In the genomic region with DNA sequence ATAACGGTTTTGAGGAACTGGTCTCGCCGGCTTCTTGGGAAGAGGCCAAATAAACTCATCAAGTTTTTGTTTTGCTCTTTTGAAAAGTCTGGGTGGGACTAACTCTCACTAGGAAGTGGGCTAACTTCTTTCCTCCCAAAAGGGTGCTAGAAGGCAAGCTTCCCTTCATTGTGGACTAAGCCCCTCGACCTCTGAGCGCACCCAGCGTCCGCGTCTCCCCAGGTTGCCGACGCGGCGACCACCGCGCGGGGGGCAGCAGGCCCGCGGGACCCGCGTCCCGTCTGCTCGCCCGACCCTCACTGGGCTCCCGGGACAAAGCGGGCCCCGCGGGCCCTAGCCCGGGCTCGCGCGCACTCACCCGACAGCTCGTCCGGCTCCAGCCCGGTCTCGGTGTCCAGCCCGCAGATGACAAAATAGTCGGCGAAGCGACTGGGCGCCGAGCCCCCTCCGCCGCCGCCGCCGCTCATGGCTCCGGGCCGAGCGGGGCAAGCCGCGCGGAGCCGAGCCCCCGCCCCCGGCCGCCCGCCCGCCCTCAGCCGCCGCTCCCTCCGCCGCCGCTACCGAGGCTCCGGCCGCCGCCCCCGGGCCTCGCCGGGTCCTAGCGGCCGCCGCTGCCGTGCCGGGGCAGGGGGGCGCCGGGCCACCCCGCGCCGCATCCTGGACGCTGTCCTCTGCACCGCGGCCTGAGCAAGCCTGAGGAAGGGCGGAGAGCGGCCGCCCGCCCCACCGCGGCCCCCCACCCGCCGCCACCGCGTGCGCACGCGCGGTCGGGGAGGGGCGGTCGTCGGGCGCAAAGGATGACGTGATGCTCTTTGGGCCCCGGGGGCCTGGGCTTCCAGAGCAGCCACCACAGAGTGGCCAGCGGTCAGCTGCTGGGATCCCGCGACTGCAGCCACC, we compare ENCODE assay signal across 8 mouse cellular contexts. TPM values are rescaled to one million over a fixed set of nuclear protein-coding genes. Genes with fewer than 3 reads are reported as not detected.
DNase-seq lines count a peak whose midpoint lies in the region; ATAC-seq and TF ChIP-seq lines count a peak whose summit lies in the region.

A gene (minus strand): TSS at position 755 of the 897 bp plus-strand sequence.

- no peaks in the 10 kb centered on the region for H3K9me3 ChIP-seq in ES-E14 (ENCODE audit: control insufficient read depth, insufficient read depth, low read depth, low read length)
- no peaks in the 10 kb centered on the region; the same call in 1 of the 2 replicates for H3K9me3 ChIP-seq in forebrain, embryonic 16.5 days (ENCODE audit: control insufficient read depth, low read length)
- no peaks in the 10 kb centered on the region for H3K9me3 ChIP-seq in lung, embryonic 15.5 days

- no peak within 1 kb of the TSS for H3K27ac ChIP-seq in ES-E14 (ENCODE audit: insufficient read depth, low read depth, low read length, poor library complexity, severe bottlenecking)
- peak within 1 kb of the TSS; percentile 90 for H3K27ac ChIP-seq in forebrain, embryonic 16.5 days (ENCODE audit: low read length)
- H3K27ac ChIP-seq in layer of hippocampus, adult 2 months = peak within 1 kb of the TSS; percentile 100
- peak within 1 kb of the TSS; percentile 95 for H3K27ac ChIP-seq in lung, embryonic 15.5 days

- H3K27me3 ChIP-seq in forebrain, embryonic 16.5 days (replicated peaks; ENCODE audit: control insufficient read depth, insufficient read depth, low read length) = no peaks in the 10 kb centered on the region
- no peaks in the 10 kb centered on the region for H3K27me3 ChIP-seq in lung, embryonic 15.5 days

- no peaks in the 10 kb centered on the region for H3K36me3 ChIP-seq in ES-E14 (ENCODE audit: control insufficient read depth, insufficient read depth, low read length, poor library complexity, severe bottlenecking)
- H3K36me3 ChIP-seq in forebrain, embryonic 16.5 days (ENCODE audit: control insufficient read depth, insufficient read depth) = no peaks in the 10 kb centered on the region
- H3K36me3 ChIP-seq in lung, embryonic 15.5 days = no peaks in the 10 kb centered on the region

- intact Hi-C loops in heart, postnatal 36 days (cut with DNase I) = loop anchor here (2.0 to 10.0 kb wide), 2 partner anchors 25 to 435 kb away; no protein-coding TSS in a partner anchor

- peak; percentile 93 for ATAC-seq in forebrain, embryonic 16.5 days
- peak; percentile 92 for ATAC-seq in lung, embryonic 15.5 days (ENCODE audit: borderline replicate concordance, extremely low read depth, low FRiP score, low TSS enrichment)

- H3K4me1 ChIP-seq in ES-E14 (ENCODE audit: control insufficient read depth in 2 of 2, insufficient read depth in 2 of 2, low read length in 2 of 2, poor library complexity in 1 of 2) = 0 out of 4 replicates have a peak, but pooled peaks cover 0 to 1% of the 10 kb centered on the region in 2 experiments
- peaks cover 29% of the 10 kb centered on the region for H3K4me1 ChIP-seq in forebrain, embryonic 16.5 days (replicated peaks; ENCODE audit: control insufficient read depth, insufficient read depth, low read length)
- H3K4me1 ChIP-seq in lung, embryonic 15.5 days = peaks cover 38% of the 10 kb centered on the region

- peak within 1 kb of the TSS; percentile 86 for H3K9ac ChIP-seq in ES-E14 (ENCODE audit: insufficient read depth, low read depth, low read length, poor library complexity, severe bottlenecking)
- H3K9ac ChIP-seq in forebrain, embryonic 16.5 days (replicated peaks; ENCODE audit: low read depth, low read length) = peak within 1 kb of the TSS; percentile 97
- peak within 1 kb of the TSS; percentile 86 for H3K9ac ChIP-seq in lung, embryonic 15.5 days

- peak within 1 kb of the TSS; percentile 94 for H3K4me2 ChIP-seq in forebrain, embryonic 16.5 days (ENCODE audit: low read length)
- peak within 1 kb of the TSS; percentile 80 for H3K4me2 ChIP-seq in lung, embryonic 15.5 days

- H3K4me3 ChIP-seq in ES-E14 (ENCODE audit: insufficient read depth in 1 of 2, low read depth in 1 of 2, low read length in 2 of 2, poor library complexity in 1 of 2, severe bottlenecking in 1 of 2) = peak within 1 kb of the TSS; percentile 81 to 86
- H3K4me3 ChIP-seq in forebrain, embryonic 16.5 days (replicated peaks; ENCODE audit: low read length) = peak within 1 kb of the TSS; percentile 83
- peak within 1 kb of the TSS; percentile 87 for H3K4me3 ChIP-seq in layer of hippocampus, adult 2 months
- peak within 1 kb of the TSS; percentile 85 for H3K4me3 ChIP-seq in lung, embryonic 15.5 days

- in situ Hi-C loops in ES-E14 (cut with MboI; ENCODE audit: low sequenced_read_pairs in 2 of 2, unreplicated experiment in 2 of 2) = no loop called here

- under 1% methylated on average over 80 of the region's 107 CpGs for WGBS in forebrain, embryonic 16.5 days
- WGBS in lung, embryonic 15.5 days = under 1% methylated on average over 82 of the region's 107 CpGs

- no peak for TF ChIP-seq CTCF in layer of hippocampus, adult 2 months (conservative IDR thresholded peaks at IDR 0.05)

- DNase-seq in ES-E14 (ENCODE audit: low read depth, low spot score) = no peak
- peak; percentile 86 for DNase-seq in cerebellum, adult 11-12 months
- DNase-seq in heart, postnatal 36 days = peak; percentile 72 to 85
- DNase-seq in layer of hippocampus, adult 2 months (ENCODE audit: low spot score in 2 of 2) = peak; percentile 69 to 74
- peak; percentile 60 for DNase-seq in ovary, adult 18-20 months (ENCODE audit: low spot score)
- peak; percentile 57 for DNase-seq in thymus, postnatal 0 days (ENCODE audit: low spot score)

TF ChIP-seq in ES-E14, 5 proteins besides CTCF, POLR2A, EP300 and RAD21:
- TF ChIP-seq MAFK (IDR thresholded peaks at IDR 0.05; ENCODE audit: insufficient read depth, low read depth, low read length) (no peak), HCFC1 (IDR thresholded peaks at IDR 0.05; ENCODE audit: borderline replicate concordance, insufficient read depth, low read length) (no peak)

RNA-seq across cellular contexts. Expression of the gene that starts here (rescaled TPM):
- total RNA-seq in ES-E14 (2012; rRNA removed) = 27.1 and 28.8 TPM in 2 replicates
- 42.2 and 47.7 TPM in 2 replicates for polyA plus RNA-seq in forebrain, embryonic 16.5 days (2015; fragmentation: Nextera tagmentation; extraction: Ambion mirVana)
- 100 to 1,000 TPM; 134 to 147 TPM for total RNA-seq in heart, postnatal 36 days (2021)
- total RNA-seq in layer of hippocampus, adult 2 months (2021) = 100 to 1,000 TPM; 211 to 212 TPM
- 35.4 and 38.4 TPM in 2 replicates for polyA plus RNA-seq in lung, embryonic 15.5 days (2015; fragmentation: Nextera tagmentation; extraction: Ambion mirVana)
- polyA plus RNA-seq in thymus, postnatal 0 days (2015; fragmentation: Nextera tagmentation; extraction: Ambion mirVana) = 9.4 and 9.5 TPM in 2 replicates
